Mouse (Mus musculus) MEL (cell line): ENCODE results near the gene Fdx1. TPM values are rescaled to one million over a fixed set of nuclear protein-coding genes. Genes with fewer than 3 reads are reported as not detected.

Experiments used
- DNase-seq: peaks from one replicate; pipeline ENCODE4 v3.0.0; 2011; ENCODE audit warnings: low read depth, low spot score
- H3K27ac ChIP-seq: 2 replicates; pipeline ENCODE4 v1.5.1; 2012; ENCODE audit warnings: low read depth, mild to moderate bottlenecking, control low read depth, low read length, moderate library complexity; ENCODE audit not compliant: control insufficient read depth
- H3K27me3 ChIP-seq, 2 experiments: fragments of 150-350 bp in 1 of 2; sonication (generic) in 1 of 2; 2 replicates each; pipeline ENCODE4 v1.6.1; 2012; ENCODE audit warnings: low read length in 2 of 2, mild to moderate bottlenecking in 2 of 2, improper control_type of control experiment in 1 of 2, moderate library complexity in 1 of 2; ENCODE audit not compliant: insufficient read depth in 2 of 2, control insufficient read depth in 1 of 2
- H3K36me3 ChIP-seq, 2 experiments: 2 replicates each; pipeline ENCODE4 v1.6.1; 2012 to 2014; ENCODE audit warnings: low read length in 2 of 2, improper control_type of control experiment in 1 of 2, inconsistent platforms in 1 of 2, mild to moderate bottlenecking in 1 of 2; ENCODE audit not compliant: insufficient read depth in 2 of 2, control insufficient read depth in 1 of 2
- H3K4me1 ChIP-seq, 2 experiments: fragments of 150-350 bp in 1 of 2; sonication (generic) in 1 of 2; 2 replicates each; pipeline ENCODE4 v1.6.1; 2012; ENCODE audit warnings: low read length in 2 of 2, improper control_type of control experiment in 1 of 2, mild to moderate bottlenecking in 1 of 2; ENCODE audit not compliant: insufficient read depth in 2 of 2, control insufficient read depth in 1 of 2
- H3K4me3 ChIP-seq, 2 experiments: fragments of 150-350 bp in 1 of 2; sonication (generic) in 1 of 2; 2 replicates each; pipeline ENCODE4 v1.5.1; 2012; ENCODE audit warnings: low read depth in 2 of 2, low read length in 2 of 2, mild to moderate bottlenecking in 2 of 2, moderate library complexity in 2 of 2, control low read depth in 1 of 2, improper control_type of control experiment in 1 of 2; ENCODE audit not compliant: control insufficient read depth in 1 of 2, insufficient read depth in 1 of 2
- H3K79me2 ChIP-seq: 2 replicates; pipeline ENCODE4 v1.6.1; 2012; ENCODE audit warnings: mild to moderate bottlenecking, low read length, moderate library complexity; ENCODE audit not compliant: control insufficient read depth, poor library complexity, insufficient read depth
- H3K9ac ChIP-seq: 2 replicates; pipeline ENCODE4 v1.6.1; 2012; ENCODE audit warnings: low read depth, mild to moderate bottlenecking, control low read depth, low read length, moderate library complexity; ENCODE audit not compliant: control insufficient read depth, poor library complexity, severe bottlenecking
- H3K9me3 ChIP-seq: fragments of 150-350 bp; sonication (generic); replicated peaks from 2 replicates; pipeline ENCODE4 v1.6.1; 2012; ENCODE audit warnings: mild to moderate bottlenecking, low read length, improper control_type of control experiment, moderate library complexity; ENCODE audit not compliant: insufficient read depth
- BHLHE40 ChIP-seq: IDR thresholded peaks from 2 replicates; pipeline ENCODE4 v1.6.1; 2012; ENCODE audit warnings: low read depth, mild to moderate bottlenecking, inconsistent platforms, low read length, improper control_type of control experiment, borderline replicate concordance
- ELF1 ChIP-seq: IDR thresholded peaks from 2 replicates; pipeline ENCODE4 v1.6.1; 2014; ENCODE audit warnings: low read depth, mild to moderate bottlenecking, inconsistent platforms, low read length, improper control_type of control experiment, moderate library complexity
- EP300 ChIP-seq, 2 experiments: IDR thresholded peaks; 2 replicates each; pipeline ENCODE4 v1.6.1; 2011; ENCODE audit warnings: improper control_type of control experiment in 2 of 2, low read length in 2 of 2, low read depth in 1 of 2, mild to moderate bottlenecking in 1 of 2
- ETS1 ChIP-seq: IDR thresholded peaks from 2 replicates; pipeline ENCODE4 v1.6.1; 2012; ENCODE audit warnings: low read depth, mild to moderate bottlenecking, inconsistent platforms, low read length, improper control_type of control experiment, moderate library complexity
- GABPA ChIP-seq: IDR thresholded peaks from 2 replicates; pipeline ENCODE4 v1.6.1; 2012; ENCODE audit warnings: low read depth, mild to moderate bottlenecking, inconsistent platforms, low read length, improper control_type of control experiment, moderate library complexity
- GATA1 ChIP-seq: IDR thresholded peaks from 2 replicates; pipeline ENCODE4 v1.6.1; 2011; ENCODE audit warnings: low read depth, low read length, improper control_type of control experiment
- HCFC1 ChIP-seq: IDR thresholded peaks from 2 replicates; pipeline ENCODE4 v1.6.1; 2012; ENCODE audit warnings: low read depth, mild to moderate bottlenecking, inconsistent platforms, low read length, improper control_type of control experiment, moderate library complexity
- JUND ChIP-seq: IDR thresholded peaks from 2 replicates; pipeline ENCODE4 v1.6.1; 2011; ENCODE audit warnings: low read depth, mild to moderate bottlenecking, improper control_type of control experiment, low read length
- MAFK ChIP-seq: IDR thresholded peaks from 2 replicates; pipeline ENCODE4 v1.6.1; 2011; ENCODE audit warnings: low read depth, mild to moderate bottlenecking, low read length, improper control_type of control experiment, borderline replicate concordance
- MAX ChIP-seq: IDR thresholded peaks from 2 replicates; pipeline ENCODE4 v1.6.1; 2011; ENCODE audit warnings: low read length, improper control_type of control experiment
- MAZ ChIP-seq: IDR thresholded peaks from 2 replicates; pipeline ENCODE4 v1.6.1; 2012; ENCODE audit warnings: low read depth, mild to moderate bottlenecking, inconsistent platforms, low read length, improper control_type of control experiment
- MYC ChIP-seq: IDR thresholded peaks from 2 replicates; pipeline ENCODE4 v1.6.1; 2011; ENCODE audit warnings: low read depth, mild to moderate bottlenecking, low read length, improper control_type of control experiment, moderate library complexity
- POLR2AphosphoS5 ChIP-seq: IDR thresholded peaks from 2 replicates; pipeline ENCODE4 v1.6.1; 2012; ENCODE audit warnings: low read depth, borderline replicate concordance, mild to moderate bottlenecking, inconsistent platforms, low read length, moderate library complexity, mixed read lengths
- RAD21 ChIP-seq: IDR thresholded peaks from 2 replicates; pipeline ENCODE4 v1.6.1; 2011; ENCODE audit warnings: mild to moderate bottlenecking, low read depth, low read length, improper control_type of control experiment
- SIN3A ChIP-seq: IDR thresholded peaks from 2 replicates; pipeline ENCODE4 v1.6.1; 2012; ENCODE audit warnings: low read length, improper control_type of control experiment, inconsistent platforms
- SMC3 ChIP-seq: IDR thresholded peaks from 2 replicates; pipeline ENCODE4 v1.6.1; 2011; ENCODE audit warnings: low read depth, low read length, improper control_type of control experiment
- TAL1 ChIP-seq: IDR thresholded peaks from 2 replicates; pipeline ENCODE4 v1.6.1; 2012; ENCODE audit warnings: mild to moderate bottlenecking, inconsistent platforms, low read length, moderate library complexity, mixed read lengths
- TCF12 ChIP-seq: IDR thresholded peaks from 2 replicates; pipeline ENCODE4 v1.6.1; 2014; ENCODE audit warnings: low read depth, mild to moderate bottlenecking, inconsistent platforms, low read length, improper control_type of control experiment, moderate library complexity
- USF1 ChIP-seq: IDR thresholded peaks from 2 replicates; pipeline ENCODE4 v1.6.1; 2014; ENCODE audit warnings: low read depth, mild to moderate bottlenecking, inconsistent platforms, low read length, improper control_type of control experiment, moderate library complexity
- ZC3H11A ChIP-seq: IDR thresholded peaks from 2 replicates; pipeline ENCODE4 v1.6.1; 2012; ENCODE audit warnings: low read depth, mild to moderate bottlenecking, inconsistent platforms, low read length, improper control_type of control experiment
- ZMIZ1 ChIP-seq: IDR thresholded peaks from 2 replicates; pipeline ENCODE4 v1.6.1; 2012; ENCODE audit warnings: low read depth, mild to moderate bottlenecking, inconsistent platforms, low read length, improper control_type of control experiment, moderate library complexity
- polyA plus RNA-seq, 2 experiments: library from polyadenylated mRNA; stranded (reverse) in 1 of 2; unstranded in 1 of 2; fragments of >175 nt in 1 of 2; fragments of >200 nt in 1 of 2; gene quantifications; 2 replicates each; pipeline versions ENCODE4 v1.2.1 to v1.2.4; 2012; ENCODE audit warnings: low replicate concordance in 2 of 2, low read depth in 1 of 2; ENCODE audit not compliant: insufficient read length in 2 of 2, insufficient read depth in 1 of 2, missing spikeins in 1 of 2
- total RNA-seq: library from RNA; depleted of rRNA; stranded (reverse); fragments of 300-350 nt; gene quantifications from 2 replicates; pipeline ENCODE4 v1.2.3, GENCODE M21; 2012

Fdx1 gene
- total and polyA plus RNA-seq, 3 experiments = 39.3 to 40.4 TPM; not detected in 1

DNA sequence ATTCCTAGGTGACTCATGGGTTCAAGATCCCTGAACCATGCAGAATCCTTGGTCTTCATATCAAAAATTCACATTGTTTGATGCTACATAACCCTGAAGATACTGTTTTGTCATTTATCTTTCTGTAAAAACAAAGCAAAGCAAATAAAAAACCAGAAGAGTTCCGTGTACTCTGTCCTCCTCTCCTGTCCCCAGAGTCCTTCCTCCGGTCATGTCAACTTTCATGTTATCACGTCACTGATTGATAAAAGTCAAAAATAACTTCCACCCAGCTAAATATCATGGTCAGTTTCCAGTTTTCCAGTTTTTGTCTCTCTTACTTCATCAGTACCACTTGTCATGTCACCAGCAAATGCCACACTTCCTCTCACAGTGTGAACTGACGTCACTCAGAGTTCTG, 11.5 kb upstream of the Fdx1 start:
- H3K9me3 ChIP-seq = no peaks in the 10 kb centered on the region
- TF ChIP-seq ELF1 = no peak
- TF ChIP-seq MAX = no peak
- no peak for TF ChIP-seq USF1
- TF ChIP-seq BHLHE40 = no peak
- no peak for TF ChIP-seq TAL1
- TF ChIP-seq MAZ = no peak
- no peak for TF ChIP-seq ETS1
- no peak for TF ChIP-seq RAD21
- TF ChIP-seq MYC = no peak
- no peak for TF ChIP-seq SIN3A
- TF ChIP-seq TCF12 = no peak
- no peak for TF ChIP-seq HCFC1
- TF ChIP-seq JUND = no peak
- TF ChIP-seq EP300 (IDR thresholded peaks at IDR 0.05; ENCODE audit: low read depth in 1 of 2, low read length in 2 of 2) = no peak
- no peak for TF ChIP-seq ZMIZ1
- TF ChIP-seq MAFK = no peak
- H3K4me3 ChIP-seq = no peak overlapping the region
- H3K79me2 ChIP-seq = no peaks in the 10 kb centered on the region
- H3K9ac ChIP-seq = no peak overlapping the region
- no peaks in the 10 kb centered on the region; a peak in 1 of 4 replicates for H3K4me1 ChIP-seq
- no peak for DNase-seq
- H3K36me3 ChIP-seq = 0 out of 4 replicates have a peak, but pooled peaks cover 0 to 2% of the 10 kb centered on the region in 2 experiments
- H3K27me3 ChIP-seq = 0 out of 4 replicates have a peak, but pooled peaks cover 0 to 1% of the 10 kb centered on the region in 2 experiments
- no peak overlapping the region for H3K27ac ChIP-seq

DNA sequence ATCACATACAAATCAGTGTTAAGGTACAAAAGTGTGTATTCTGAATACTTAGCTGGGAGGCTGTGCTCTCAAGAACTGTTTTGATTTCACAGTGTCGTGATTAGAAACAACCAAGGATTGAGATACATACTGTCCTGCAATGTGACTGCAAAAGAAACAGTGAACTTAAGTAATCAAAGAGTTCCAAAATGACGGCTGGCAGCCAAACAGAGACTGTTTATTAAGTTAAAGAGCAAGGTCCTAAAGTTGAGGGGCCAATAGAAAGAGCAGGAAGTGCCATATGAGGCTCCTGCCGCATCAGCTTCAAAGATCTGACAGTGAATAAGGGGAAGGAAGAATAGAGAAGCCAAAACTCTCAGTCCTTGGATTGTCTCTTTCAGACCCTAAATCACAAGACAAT, 10.5 kb upstream of the Fdx1 start:
- Histone ChIP-seq H3K36me3 (0 out of 4 replicates have a peak, but pooled peaks cover 0 to 2% of the 10 kb centered on the region in 2 experiments), H3K4me1 (no peaks in the 10 kb centered on the region; a peak in 1 of 4 replicates), H3K4me3 (no peak overlapping the region), H3K9me3 (no peaks in the 10 kb centered on the region), H3K27me3 (0 out of 4 replicates have a peak, but pooled peaks cover 0 to 1% of the 10 kb centered on the region in 2 experiments), H3K27ac (no peak overlapping the region), H3K9ac (no peak overlapping the region), H3K79me2 (no peaks in the 10 kb centered on the region)
- TF ChIP-seq POLR2AphosphoS5 = no peak
- TF ChIP-seq USF1 = no peak
- TF ChIP-seq ZC3H11A = no peak
- no peak for TF ChIP-seq SMC3
- TF ChIP-seq GABPA = no peak
- no peak for TF ChIP-seq GATA1
- no peak for DNase-seq
